Mouse (Mus musculus) kidney, adult 2 months (tissue): ENCODE measurements around the gene Traf6. TPM values are rescaled to one million over a fixed set of nuclear protein-coding genes. Genes with fewer than 3 reads are reported as not detected.

Source experiments
- DNase-seq: peaks from one replicate; pipeline ENCODE4 v3.0.0; 2021
- H3K27ac ChIP-seq: fragments of 200-500 bp; 2 replicates; pipeline ENCODE4 v1.5.1; 2012; ENCODE audit warnings: low read depth, low read length, control low read depth, inconsistent platforms; ENCODE audit not compliant: insufficient read depth
- H3K27me3 ChIP-seq: fragments of 200-500 bp; replicated peaks from 2 replicates; pipeline ENCODE4 v1.6.1; 2012; ENCODE audit warnings: mild to moderate bottlenecking, moderate library complexity, low read length, inconsistent platforms; ENCODE audit not compliant: control insufficient read depth, insufficient read depth
- H3K36me3 ChIP-seq: fragments of 200-500 bp; 2 replicates; pipeline ENCODE4 v1.6.1; 2012; ENCODE audit warnings: mild to moderate bottlenecking, moderate library complexity, low read length, inconsistent platforms; ENCODE audit not compliant: control insufficient read depth, insufficient read depth
- H3K4me1 ChIP-seq: fragments of 200-500 bp; 2 replicates; pipeline ENCODE4 v1.6.1; 2011; ENCODE audit warnings: low read length; ENCODE audit not compliant: control insufficient read depth, insufficient read depth
- H3K4me3 ChIP-seq: fragments of 200-500 bp; 2 replicates; pipeline ENCODE4 v1.5.1; 2011; ENCODE audit warnings: mild to moderate bottlenecking, low read depth, low read length, control low read depth; ENCODE audit not compliant: insufficient read depth
- CTCF ChIP-seq: fragments of 200-500 bp; conservative IDR thresholded peaks from 2 replicates; pipeline ENCODE4 v1.5.1; 2011; ENCODE audit warnings: low read depth, mild to moderate bottlenecking, control low read depth, low read length, moderate library complexity, mixed read lengths; ENCODE audit not compliant: insufficient read depth, insufficient read length
- POLR2A ChIP-seq: fragments of 200-500 bp; IDR thresholded peaks from one replicate; pipeline ENCODE4 v1.6.1; 2011; ENCODE audit warnings: low read depth, low read length, control low read depth
- WGBS: fragments of 180-500 bp; shearing (Covaris S2); methylation state at CpG from one replicate; pipeline ENCODE4 v1.1.7; 2018; 5-methylcytosine and 5-hydroxymethylcytosine counted together
- polyA plus RNA-seq: library from polyadenylated mRNA; depleted of rRNA; stranded (reverse); fragments of >200 nt; gene quantifications from 2 replicates; pipeline ENCODE4 v1.2.3, GENCODE M21; 2012

Traf6 gene
- polyA plus RNA-seq, 1 experiment, result 10.8 TPM

DNA sequence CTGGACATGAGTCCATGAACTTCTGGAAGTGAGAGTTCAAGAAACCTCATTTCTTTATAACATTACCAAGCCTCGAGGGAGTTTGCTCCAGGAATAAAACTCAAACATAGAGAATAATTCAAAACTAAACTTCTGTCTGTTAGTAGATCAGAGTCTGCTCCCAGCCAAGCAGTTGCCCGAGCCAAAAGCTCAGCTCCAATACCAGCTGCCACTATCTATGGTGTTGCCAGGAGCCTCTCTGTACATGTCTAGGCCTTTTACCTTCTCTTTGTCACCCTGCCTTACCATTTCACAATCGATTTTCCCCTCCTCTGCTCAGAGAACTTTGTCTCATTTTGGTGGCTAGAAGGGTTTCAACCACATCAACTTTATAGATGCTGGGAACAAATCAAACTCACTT, 4.7 kb upstream of the Traf6 start:
- TF ChIP-seq CTCF (no peak), POLR2A (no peak)
- Histone ChIP-seq H3K4me3 (no peak overlapping the region), H3K27ac (no peak overlapping the region), H3K27me3 (no peaks in the 10 kb centered on the region), H3K36me3 (no peaks in the 10 kb centered on the region), H3K4me1 (peaks cover 2% of the 10 kb centered on the region; the same call in 1 of the 2 replicates)
- 77% methylated on average over 3 of the region's 3 CpGs for WGBS
- no peak for DNase-seq

DNA sequence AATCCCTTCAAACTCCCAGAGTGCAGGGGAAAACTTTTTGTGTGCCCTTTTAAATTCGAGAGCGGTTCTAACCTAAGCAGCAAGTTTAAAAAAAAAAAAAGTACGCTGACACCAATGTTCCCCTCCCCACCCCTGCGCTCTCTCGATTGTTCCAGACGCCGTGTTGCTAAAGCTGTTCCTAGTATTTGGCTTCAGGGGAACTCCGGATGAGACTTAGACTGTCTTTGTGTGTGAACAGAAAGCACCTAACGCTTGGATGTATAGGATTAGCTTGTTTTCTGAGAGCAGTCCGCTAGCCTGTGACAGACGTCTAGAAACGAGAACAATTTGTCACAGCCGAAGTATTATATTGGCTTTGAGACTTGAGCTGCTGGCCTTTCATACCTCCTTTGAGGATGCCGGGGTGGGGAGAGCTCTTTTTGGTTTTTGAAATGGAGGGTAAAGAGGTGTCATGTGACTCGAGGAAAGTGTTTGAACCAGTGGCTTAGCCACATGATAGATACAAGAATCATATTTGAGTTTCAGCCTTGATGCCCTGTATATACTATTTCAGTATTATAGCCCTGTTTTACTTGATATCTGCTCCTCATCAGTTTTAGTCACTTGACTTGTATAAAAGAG, 1.0 kb downstream of the Traf6 start:
- H3K4me1 ChIP-seq, result peaks cover 6% of the 10 kb centered on the region; the same call in 1 of the 2 replicates
- H3K27me3 ChIP-seq, result no peaks in the 10 kb centered on the region
- H3K27ac ChIP-seq, result no peak overlapping the region
- TF ChIP-seq CTCF (no peak), POLR2A (no peak)
- WGBS, result 2% methylated on average over 15 of the region's 15 CpGs
- no peaks in the 10 kb centered on the region for H3K36me3 ChIP-seq
- peak overlapping the region; percentile 98 for H3K4me3 ChIP-seq
- no peak for DNase-seq

DNA sequence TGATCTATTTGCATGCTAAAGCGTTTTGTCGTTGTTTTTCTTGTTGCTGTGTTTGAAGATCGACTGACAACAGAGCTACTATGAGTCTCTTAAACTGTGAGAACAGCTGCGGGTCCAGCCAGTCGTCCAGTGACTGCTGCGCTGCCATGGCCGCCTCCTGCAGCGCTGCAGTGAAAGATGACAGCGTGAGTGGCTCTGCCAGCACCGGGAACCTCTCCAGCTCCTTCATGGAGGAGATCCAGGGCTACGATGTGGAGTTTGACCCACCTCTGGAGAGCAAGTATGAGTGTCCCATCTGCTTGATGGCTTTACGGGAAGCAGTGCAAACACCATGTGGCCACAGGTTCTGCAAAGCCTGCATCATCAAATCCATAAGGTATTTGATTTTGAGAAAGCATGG, 6.2 kb downstream of the Traf6 start:
- DNase-seq, result peak; percentile 91
- WGBS, result 65% methylated on average over 12 of the region's 12 CpGs

DNA sequence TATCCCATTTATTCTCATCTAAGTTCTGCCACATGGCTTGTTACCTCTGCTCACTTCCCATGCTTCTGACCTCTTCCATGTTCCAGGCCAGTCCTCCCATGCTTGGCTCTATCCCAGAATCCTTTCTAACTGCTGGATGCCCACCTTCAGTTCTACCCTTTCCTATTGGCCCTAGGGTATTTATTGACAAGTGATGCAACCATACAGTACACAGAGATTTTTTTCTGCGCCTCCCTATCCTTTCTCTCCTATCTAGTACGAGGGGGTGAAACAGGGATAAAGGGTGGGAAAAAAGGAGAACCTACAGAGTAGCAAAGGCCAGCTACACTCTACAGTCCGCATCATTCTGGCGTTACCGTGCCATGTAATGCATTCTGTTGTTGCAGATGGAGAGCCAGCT, 9.8 kb downstream of the Traf6 start:
- H3K27me3 ChIP-seq, result no peaks in the 10 kb centered on the region
- TF ChIP-seq POLR2A (no peak), CTCF (no peak)
- H3K4me1 ChIP-seq, result peaks cover 4% of the 10 kb centered on the region; the same call in 1 of the 2 replicates
- H3K36me3 ChIP-seq, result peaks cover 2% of the 10 kb centered on the region
- no peak for DNase-seq
- WGBS, result 91% methylated on average over 5 of the region's 5 CpGs
- H3K27ac ChIP-seq, result no peak overlapping the region
- H3K4me3 ChIP-seq, result no peak overlapping the region

More for the DNA sequence above, 6.2 kb downstream of the Traf6 start:
- Histone ChIP-seq H3K4me3 (no peak overlapping the region), H3K27ac (no peak overlapping the region), H3K4me1 (peaks cover 4% of the 10 kb centered on the region; the same call in 1 of the 2 replicates), H3K36me3 (peaks cover 2% of the 10 kb centered on the region), H3K27me3 (no peaks in the 10 kb centered on the region)
- TF ChIP-seq POLR2A (no peak), CTCF (no peak)

DNA sequence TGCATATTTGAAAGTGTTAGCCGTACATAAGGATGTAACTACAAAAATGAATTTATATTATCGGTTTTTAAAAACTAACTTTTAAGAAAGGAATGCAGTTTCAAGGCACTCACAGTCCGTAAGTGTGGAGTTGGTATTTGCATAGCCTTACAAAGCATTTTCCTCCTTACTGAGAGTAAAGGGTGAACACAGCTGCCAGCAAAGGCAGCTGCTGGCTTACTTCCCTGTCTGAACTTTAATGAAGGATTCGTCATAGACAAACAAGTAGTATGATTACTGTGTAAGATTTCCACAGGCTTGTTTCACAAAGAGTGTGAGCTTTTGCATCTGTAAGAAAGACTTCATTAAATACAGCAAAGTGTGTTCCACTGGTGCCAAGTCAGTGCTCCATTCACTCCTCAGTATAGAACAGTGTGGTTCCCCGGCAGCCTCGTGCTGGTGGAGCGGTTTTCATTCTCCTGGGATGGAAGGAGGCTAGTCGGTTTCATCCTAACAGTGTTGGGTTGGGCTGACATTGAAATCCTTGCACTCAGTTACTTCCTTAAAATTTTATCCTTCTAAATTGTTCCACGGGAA, 12.1 kb downstream of the Traf6 start:
- no peak overlapping the region for H3K4me3 ChIP-seq
- TF ChIP-seq POLR2A (no peak), CTCF (no peak)
- no peaks in the 10 kb centered on the region for H3K27me3 ChIP-seq
- peaks cover 4% of the 10 kb centered on the region for H3K36me3 ChIP-seq
- WGBS, result 95% methylated on average over 9 of the region's 9 CpGs
- no peak overlapping the region for H3K27ac ChIP-seq
- 0 out of 2 replicates have a peak, but pooled peaks cover 2% of the 10 kb centered on the region for H3K4me1 ChIP-seq
- DNase-seq, result no peak

DNA sequence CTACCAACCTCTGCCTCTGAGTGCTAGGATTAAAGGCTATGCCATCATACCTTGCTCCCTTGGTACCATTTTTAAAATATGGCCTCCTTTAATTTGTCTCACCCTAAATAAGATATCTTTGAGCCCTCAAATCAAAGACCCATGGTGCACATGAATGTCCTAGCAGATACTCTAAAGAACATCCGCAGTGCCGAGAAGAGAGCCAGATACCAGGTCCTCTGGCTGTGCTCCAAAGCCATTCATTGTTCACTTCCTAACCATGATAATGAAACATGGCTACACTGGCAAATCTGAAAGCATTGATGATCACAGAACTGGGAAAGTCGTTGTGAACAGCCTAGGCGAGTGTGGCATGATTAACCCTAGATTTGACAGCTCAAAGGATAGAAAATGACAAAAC, 14.8 kb downstream of the Traf6 start:
- WGBS, result 60% methylated on average over 4 of the region's 4 CpGs
- DNase-seq, result no peak
- TF ChIP-seq CTCF (no peak), POLR2A (no peak)
- no peak overlapping the region for H3K4me3 ChIP-seq
- H3K36me3 ChIP-seq, result peaks cover 4% of the 10 kb centered on the region
- no peaks in the 10 kb centered on the region for H3K27me3 ChIP-seq
- no peak overlapping the region for H3K27ac ChIP-seq
- H3K4me1 ChIP-seq, result 0 out of 2 replicates have a peak, but pooled peaks cover 2% of the 10 kb centered on the region

DNA sequence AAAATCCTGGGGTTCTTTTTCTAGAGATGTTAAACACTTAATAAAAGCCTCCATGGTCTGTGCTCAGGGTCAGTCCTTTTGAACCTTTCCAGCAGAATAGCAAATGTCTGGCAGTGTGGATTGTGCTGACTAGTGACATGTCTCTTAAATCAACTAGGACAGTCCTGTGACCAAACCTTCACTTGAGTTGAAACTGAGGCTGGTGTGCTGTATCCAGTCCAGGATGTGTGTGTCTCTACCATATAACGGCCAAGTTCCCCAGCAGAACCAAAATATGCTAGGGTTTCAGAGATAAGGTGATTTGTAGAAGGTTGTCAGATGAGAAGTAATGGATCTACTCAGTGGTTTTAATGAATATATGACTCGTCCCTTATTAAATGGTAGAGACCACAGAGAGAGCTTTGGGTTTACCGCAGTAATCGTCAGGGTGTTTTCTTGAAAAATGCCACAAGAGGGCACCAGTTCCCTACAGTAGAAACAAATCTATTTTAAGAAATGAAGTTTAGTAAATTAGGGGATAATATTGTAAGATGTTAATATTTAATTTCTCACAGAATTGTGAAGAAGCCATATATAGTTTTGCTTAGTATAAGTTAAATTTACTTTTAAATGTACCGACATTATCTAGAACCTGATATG, 15.5 kb downstream of the Traf6 start:
- H3K36me3 ChIP-seq, result peaks cover 4% of the 10 kb centered on the region
- TF ChIP-seq CTCF (0 out of 2 replicates have a peak, but pooled peaks have one; percentile 13), POLR2A (no peak)
- H3K4me1 ChIP-seq, result 0 out of 2 replicates have a peak, but pooled peaks cover 2% of the 10 kb centered on the region
- H3K27ac ChIP-seq, result no peak overlapping the region
- no peaks in the 10 kb centered on the region for H3K27me3 ChIP-seq
- H3K4me3 ChIP-seq, result no peak overlapping the region
- DNase-seq, result peak; percentile 43
- WGBS, result 45% methylated on average over 5 of the region's 5 CpGs
